Mouse (Mus musculus): ENCODE measurements around the gene Ankrd11.
A peak's percentile ranks its signal among the peaks of the same experiment; 100 is the strongest.
"Not testable (repeated sequence)": the region's sequence is repeated elsewhere in the genome, so short reads cannot be mapped to it uniquely, and the experiment has no call there.

The Ankrd11 gene

GRCm38 (mm10) chr8:123042158-123042973 lies at the start of gene Ankrd11:
Gene Ankrd11 (minus strand): TSS chr8:123042277.
- peak; percentile 98 for DNase-seq (ENCODE audit: low read depth)

- DNase-seq (ENCODE audit: low read depth) = no peak
These were observed 45.2 kb upstream of the Ankrd11 start for GRCm38 (mm10) chr8:123087289-123087688.

- DNase-seq (ENCODE audit: low read depth) = no peak
These were observed 41.5 kb upstream of the Ankrd11 start for GRCm38 (mm10) chr8:123083610-123084009.

- no peak for DNase-seq (ENCODE audit: low read depth)
These were observed 40.9 kb upstream of the Ankrd11 start for GRCm38 (mm10) chr8:123082993-123083392.

- no peak for DNase-seq (ENCODE audit: low read depth)
These were observed 35.1 kb upstream of the Ankrd11 start for GRCm38 (mm10) chr8:123077213-123077612.

- no peak for DNase-seq (ENCODE audit: low read depth)
These were observed 29.1 kb upstream of the Ankrd11 start for GRCm38 (mm10) chr8:123071176-123071575.

GRCm38 (mm10) chr8:123066101-123066683 lies 24.1 kb upstream of the Ankrd11 start:
- DNase-seq (ENCODE audit: low read depth) = no peak

- DNase-seq (ENCODE audit: low read depth) = peak; percentile 95
These were observed 23.4 kb upstream of the Ankrd11 start for GRCm38 (mm10) chr8:123065214-123066100.

GRCm38 (mm10) chr8:123064809-123065213 lies 22.7 kb upstream of the Ankrd11 start:
- DNase-seq (ENCODE audit: low read depth) = no peak

GRCm38 (mm10) chr8:123064072-123064471 lies 22.0 kb upstream of the Ankrd11 start:
- no peak for DNase-seq (ENCODE audit: low read depth)

- no peak for DNase-seq (ENCODE audit: low read depth)
These were observed 20.6 kb upstream of the Ankrd11 start, which contains the start of gene Spg7 for GRCm38 (mm10) chr8:123062721-123063120. Gene Spg7 (plus strand): TSS chr8:123062942.

- no peak for DNase-seq (ENCODE audit: low read depth)
These were observed 9.4 kb upstream of the Ankrd11 start for GRCm38 (mm10) chr8:123051458-123051857.

GRCm38 (mm10) chr8:123048402-123048801 lies 6.3 kb upstream of the Ankrd11 start:
- DNase-seq (ENCODE audit: low read depth) = no peak

GRCm38 (mm10) chr8:123047827-123048226 lies 5.8 kb upstream of the Ankrd11 start:
- no peak for DNase-seq (ENCODE audit: low read depth)

GRCm38 (mm10) chr8:123046706-123047105 lies 4.6 kb upstream of the Ankrd11 start:
- DNase-seq (ENCODE audit: low read depth) = no peak

- not testable (repeated sequence) for DNase-seq (ENCODE audit: low read depth)
These were observed 2.8 kb upstream of the Ankrd11 start for GRCm38 (mm10) chr8:123044743-123045425.

- no peak for DNase-seq (ENCODE audit: low read depth)
These were observed 1.9 kb upstream of the Ankrd11 start for GRCm38 (mm10) chr8:123043941-123044340.

- no peak for DNase-seq (ENCODE audit: low read depth)
These were observed 1.0 kb upstream of the Ankrd11 start for GRCm38 (mm10) chr8:123042974-123043625.

- DNase-seq (ENCODE audit: low read depth) = no peak
These were observed 337 bp downstream of the Ankrd11 start for GRCm38 (mm10) chr8:123041774-123042105.

- DNase-seq (ENCODE audit: low read depth) = no peak
These were observed 886 bp downstream of the Ankrd11 start for GRCm38 (mm10) chr8:123041008-123041773.
